Mouse (Mus musculus): Measurements from ENCODE around the gene Btbd16.
A peak's percentile ranks its signal among the peaks of the same experiment; 100 is the strongest.

The Btbd16 gene

DNA sequence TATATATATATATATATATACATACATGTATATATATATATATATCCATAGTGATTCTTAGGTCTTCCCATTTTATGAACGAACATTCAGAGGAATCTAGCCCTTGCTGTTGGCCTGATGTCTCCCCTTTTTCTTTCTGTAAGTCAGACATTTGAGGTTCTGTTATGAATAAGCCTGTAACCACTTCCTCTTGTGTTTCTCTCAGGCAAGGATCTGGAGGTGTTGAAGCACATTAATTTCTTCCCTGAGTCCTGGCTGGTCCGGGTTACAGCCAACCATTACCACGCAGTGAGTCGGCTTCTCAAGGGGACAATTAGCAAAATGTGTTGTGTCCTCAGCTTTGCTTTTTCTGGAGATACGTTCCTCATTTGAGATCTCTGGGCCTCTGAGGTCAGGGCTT, 44.9 kb downstream of the Btbd16 start:
- no peak for DNase-seq

DNA sequence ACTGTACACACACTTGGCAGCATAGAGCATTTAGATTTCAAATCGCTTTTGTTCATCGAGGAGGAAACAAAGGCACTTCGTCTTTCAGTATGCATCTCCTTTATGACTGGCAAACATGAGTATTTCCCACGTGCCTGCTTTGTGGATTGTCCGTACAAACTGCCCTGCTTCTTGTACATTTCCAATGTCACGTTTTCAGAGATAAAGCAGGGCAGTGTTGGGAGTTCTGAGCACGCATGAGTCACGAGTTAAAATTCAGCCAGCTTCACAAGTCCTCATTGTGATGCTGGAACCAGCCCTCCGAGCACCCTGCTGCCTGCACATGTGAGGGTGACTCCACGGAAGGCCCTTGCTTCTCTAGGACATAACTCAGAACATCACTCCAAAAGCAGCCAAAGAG, 45.8 kb downstream of the Btbd16 start:
- peak in 1 of 2 experiments; percentile 30 for DNase-seq

DNA sequence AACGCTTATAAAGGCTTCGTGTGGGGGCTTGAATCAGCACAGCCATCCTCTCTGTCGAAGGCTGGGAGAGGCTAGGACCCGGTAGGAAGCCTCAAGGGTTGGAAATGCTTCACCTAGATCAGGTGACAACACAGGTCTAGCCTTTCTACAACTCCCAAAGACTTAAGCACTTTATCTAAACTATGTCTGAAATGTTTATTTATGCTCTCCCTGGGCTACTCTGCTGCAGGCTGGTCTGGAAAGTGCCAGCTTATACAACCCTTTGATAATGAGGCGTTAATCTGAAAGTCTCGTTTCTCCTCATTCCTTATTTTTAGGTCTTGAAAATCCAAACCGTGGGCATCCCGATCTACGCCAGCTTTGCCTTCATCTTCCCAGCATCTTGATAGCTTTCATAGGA, 50.1 kb downstream of the Btbd16 start:
- no peak for DNase-seq

DNA sequence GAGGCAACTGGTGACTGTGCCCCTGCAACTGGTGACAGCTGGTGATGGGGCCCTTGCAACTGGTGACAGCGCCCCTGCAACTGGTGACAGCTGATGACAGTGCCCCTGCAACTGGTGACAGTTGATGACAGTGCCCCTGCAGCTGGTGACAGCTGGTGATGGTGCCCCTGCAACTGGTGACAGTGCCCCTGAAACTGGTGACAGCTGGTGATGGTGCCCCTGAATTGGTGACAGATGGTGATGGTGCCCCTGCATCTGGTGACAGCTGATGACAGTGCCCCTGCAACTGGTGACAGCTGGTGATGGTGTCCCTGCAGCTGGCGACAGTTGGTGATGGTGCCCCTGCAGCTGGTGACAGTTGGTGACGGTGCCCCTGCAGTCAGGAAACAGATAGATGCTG, 52.5 kb downstream of the Btbd16 start:
- DNase-seq = no peak

DNA sequence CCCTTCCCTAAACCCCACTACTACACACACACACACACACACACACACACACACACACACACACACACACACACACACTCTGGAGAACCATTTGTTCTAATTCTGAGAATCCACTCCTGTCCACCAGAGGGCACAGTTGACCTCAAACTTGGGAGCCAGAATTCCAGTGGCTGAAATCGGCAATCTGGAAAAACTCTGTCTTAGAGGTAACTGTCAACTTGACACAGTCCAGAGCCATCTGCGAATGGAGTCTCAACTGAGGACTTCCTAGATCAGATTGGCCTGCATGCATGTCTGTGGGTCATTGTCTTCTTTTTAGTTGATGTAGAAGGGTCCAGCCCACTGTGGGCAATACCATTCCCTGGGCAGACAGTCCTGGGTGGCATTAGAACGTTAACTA, 53.6 kb downstream of the Btbd16 start:
- DNase-seq = peak; percentile 59 to 81

DNA sequence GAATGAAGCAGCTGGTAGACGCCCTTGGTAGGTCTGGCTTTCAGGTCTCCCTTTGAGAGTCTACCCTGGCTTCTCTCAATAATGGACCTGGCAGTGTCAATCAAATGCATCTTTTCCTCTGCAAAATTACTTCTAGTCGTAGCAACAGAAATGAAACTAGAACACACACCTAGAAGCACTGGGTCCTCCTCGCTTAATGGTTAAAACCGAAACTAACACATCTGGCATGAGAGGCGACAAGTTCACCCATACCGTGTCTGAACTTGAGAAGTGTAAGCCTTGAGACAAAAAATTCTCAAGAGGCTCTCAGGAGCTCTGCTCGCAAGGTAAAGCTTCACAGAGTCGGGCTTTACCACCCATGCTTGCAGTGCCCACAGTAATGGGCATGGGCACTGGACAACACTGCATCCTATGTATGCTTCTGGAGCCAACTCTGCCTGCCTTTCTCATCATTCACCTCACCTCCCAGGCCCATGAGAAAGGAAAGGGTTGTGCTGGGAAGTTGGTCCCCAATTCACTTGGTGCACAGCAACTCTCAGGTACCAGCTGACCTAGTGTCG, 54.1 kb downstream of the Btbd16 start:
- DNase-seq = no peak

DNA sequence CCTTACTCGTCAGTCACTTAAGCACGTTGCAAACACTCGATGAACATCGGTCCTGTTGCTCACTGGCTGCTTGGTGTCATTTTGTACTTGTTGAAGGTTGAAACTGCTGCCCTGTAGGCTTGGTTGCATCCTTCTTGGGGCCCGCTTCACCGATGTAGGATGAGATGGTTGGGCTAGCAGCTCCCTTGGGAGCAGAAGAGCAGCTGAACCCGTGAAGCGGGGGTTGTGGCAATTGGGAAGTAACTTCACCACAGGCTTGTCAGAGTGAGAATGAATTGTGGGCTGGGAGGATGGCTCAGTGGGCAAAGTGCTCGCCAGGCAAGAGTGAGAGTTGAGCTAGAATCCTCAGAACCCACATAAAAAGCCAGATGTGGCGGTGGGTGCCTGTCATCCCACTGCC, 54.6 kb downstream of the Btbd16 start:
- no peak for DNase-seq

DNA sequence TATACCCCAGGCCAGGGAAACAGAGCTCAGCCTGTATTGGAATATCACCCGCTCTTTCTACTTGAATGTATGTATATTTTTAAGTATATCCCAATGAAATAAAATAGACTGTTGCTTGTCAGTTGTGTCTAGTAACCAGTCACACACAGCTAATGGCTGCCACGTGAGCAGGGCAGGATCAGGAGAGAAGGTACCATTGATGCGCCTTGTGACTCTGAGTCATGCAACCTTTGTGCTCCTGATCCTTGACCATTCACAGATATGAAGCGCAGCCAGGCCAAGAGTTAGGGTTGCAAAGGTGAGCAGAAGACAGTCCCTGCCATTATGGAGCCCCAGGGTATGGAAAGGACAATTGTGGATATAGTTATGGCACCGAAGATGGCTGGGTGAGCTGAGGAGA, 57.7 kb downstream of the Btbd16 start:
- peak; percentile 81 to 89 for DNase-seq

DNA sequence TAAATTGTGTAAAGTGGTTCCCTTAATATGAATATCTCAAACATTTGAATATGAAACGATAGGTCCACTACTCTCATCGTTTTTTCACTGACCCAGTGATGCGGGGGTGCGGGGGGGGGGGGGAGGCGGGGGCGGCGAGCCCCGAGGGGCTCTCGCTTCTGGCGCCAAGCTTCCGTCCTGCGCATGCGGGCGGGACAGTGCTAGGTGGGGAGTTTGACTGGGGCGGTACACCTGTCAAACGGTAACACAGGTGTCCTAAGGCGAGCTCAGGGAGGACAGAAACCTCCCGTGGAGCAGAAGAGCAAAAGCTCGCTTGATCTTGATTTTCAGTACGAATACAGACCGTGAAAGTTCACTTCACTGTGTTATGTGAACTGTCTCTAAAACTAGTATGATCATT, 60.4 kb downstream of the Btbd16 start:
- DNase-seq = peak; percentile 46 to 57

DNA sequence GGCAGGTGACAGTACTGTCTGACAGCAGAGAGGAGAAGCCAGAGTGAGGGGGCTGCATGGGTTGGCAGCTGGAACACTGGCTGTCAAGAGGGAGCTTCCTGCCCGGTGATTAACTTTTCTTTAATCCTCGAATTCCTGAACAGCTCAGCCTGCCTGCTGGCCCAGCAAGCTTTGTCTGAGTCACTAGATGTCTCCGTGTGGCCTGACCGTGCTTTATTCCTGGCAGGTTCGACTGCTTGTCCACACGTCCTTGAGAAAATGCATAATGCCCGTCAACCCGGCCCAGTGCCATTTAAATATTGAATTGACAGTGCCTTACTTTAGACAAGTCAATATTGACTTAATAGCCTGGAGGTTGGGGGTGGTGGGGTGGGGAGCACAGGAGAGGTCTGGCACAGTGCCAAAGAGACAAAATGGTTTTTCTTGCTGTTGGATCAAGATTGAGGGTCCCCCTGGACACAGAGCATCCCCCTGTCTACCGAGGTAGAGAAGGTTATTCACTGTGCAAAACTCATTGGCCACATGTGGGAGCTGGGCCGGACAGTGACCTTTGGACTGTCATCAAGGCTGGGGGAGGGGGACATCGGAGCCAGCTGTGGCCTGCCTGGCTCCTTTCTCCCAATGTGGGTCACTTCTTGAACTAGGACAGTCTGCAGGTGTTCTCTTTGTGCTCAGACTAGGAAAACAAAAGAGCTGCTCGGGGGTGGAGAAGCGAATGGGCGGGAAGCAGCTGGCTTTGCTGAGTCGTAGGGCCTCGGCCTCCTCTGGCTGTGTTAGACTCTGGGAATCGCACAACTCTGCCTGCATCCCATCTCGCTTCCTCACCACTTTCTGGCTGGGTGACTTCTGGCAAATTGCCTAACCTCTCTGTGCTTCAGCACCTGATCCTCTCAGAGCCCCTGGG, 61.3 kb downstream of the Btbd16 start:
- DNase-seq = peak; percentile 78 to 80

DNA sequence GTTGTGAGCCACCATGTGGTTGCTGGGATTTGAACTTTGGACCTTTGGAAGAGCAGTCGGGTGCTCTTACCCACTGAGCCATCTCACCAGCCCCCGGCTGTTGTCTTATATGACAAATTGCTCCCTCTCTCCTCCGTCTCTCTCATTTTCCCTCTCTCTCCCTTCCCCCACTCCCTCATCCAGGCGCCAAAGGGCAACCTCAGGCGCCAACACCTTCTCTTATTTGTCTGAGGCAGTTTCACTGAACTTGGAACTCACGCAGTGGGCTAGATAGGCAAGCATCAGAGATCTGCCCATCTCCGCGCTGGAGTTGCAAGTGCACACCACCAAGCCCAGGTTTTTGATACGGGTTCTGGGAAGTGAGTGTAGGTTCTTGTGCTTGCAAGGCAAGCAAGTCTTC, 62.2 kb downstream of the Btbd16 start:
- DNase-seq = peak; percentile 34 to 73

DNA sequence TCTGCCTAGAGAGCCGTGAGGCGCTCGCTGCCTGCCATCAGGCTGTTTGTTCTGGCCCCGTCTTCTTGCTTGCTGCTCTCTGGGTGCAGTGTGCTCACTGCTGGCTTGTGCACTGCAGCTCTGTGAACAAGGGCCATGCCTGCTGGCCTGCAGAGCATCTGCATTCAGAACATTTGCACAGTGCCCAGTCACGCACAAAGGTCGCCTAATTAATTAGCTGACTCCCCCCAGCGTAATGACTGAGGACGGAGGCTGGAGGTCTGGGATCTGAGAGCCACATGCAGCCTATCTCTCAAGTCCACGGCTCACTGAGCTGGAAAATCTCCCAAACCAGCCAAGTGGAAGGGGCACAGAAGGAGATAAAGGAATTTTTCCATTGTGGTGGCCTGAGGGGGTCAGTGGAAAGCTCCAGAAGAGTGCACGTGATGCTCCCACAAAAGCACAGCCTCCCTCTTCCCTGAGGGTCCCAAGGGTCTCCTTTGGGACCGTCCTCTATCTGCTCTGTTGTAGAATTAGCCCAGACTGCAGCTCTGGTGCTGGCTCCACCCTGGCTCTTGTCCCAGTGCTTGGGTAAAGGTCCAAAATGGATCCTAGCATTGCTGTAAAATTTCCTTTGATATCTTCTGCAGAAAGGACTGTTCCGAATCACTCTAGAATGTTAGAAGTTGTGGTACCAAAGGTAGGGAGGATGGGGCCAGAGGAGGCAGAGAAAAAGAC, 64.2 kb downstream of the Btbd16 start:
- DNase-seq = peak; percentile 86 to 95

DNA sequence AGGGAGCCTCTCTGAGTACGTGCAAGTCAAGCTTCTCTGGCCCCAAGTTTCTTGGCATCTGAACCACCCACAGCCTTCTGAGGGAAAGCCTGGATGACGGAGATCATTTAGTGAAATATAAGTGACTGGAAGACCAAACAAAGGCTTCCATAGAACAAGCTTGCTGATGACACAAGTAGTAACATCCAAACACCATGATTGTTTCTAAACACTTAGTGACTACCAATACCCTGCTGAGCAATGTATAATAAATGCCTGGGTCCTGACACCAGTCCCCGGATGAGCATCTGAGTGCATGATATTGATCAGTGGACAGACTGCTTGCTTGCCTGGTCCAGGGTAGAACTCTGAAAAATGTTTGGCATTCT, 64.8 kb downstream of the Btbd16 start:
- DNase-seq = no peak

DNA sequence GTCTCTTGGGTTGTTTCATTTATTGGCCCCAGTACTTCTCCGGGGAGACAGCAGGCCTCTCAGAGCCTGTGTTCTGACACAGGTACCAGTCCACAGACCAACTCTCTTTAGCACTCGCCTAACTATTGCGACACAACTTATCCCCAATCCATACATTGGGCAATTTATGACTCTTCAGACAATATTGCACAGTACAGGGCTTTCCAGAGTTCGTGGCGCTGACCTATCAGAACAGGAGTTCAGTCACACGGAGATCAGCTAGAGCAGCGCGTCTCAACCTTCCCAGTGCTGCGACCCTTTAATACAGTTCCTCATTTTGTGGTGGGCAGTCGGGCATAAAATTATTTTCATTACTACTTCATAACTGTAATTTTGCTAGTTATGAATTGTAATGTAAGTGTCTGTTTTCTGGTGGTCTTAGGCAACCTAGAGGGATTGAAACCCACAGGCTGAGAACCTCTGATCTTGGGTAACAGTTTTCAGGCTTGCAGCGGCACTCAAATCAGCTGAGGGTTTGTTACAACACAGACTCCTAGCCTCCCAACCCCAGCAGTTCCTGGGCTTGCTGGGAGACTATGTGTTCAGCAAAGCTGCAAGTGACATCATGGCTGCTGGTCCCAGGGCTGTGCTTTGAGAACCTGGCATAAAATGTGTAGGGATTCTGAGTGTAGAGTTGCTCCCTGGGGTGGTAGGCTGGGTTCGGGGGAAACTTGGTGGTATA, 65.7 kb downstream of the Btbd16 start:
- no peak for DNase-seq

DNA sequence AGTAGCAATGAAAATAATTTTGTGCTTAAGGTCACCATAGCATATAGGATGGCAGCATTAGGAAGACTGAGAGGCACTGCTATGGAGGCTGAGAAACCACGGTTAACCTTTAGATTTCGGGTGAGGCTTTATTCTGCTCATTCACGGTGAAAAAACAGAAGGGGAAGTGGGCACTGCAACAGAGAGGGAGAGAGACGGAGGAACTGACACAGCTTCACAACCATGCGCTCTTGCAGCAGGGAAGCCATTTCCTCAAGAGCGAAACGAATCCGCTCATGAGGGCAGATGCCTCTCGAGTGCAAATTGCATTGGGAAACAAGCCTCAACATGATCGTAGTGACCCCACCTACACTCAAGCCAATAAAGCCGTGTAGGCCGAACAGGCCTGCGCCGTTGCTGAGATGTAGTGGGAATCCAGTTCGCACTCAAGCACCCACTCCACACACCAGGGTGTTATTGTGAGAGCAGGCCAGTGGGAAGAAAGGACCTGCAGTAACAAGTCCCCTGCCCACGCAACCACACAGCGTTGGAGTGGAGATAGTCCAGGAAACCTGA, 73.4 kb downstream of the Btbd16 start:
- DNase-seq = no peak

DNA sequence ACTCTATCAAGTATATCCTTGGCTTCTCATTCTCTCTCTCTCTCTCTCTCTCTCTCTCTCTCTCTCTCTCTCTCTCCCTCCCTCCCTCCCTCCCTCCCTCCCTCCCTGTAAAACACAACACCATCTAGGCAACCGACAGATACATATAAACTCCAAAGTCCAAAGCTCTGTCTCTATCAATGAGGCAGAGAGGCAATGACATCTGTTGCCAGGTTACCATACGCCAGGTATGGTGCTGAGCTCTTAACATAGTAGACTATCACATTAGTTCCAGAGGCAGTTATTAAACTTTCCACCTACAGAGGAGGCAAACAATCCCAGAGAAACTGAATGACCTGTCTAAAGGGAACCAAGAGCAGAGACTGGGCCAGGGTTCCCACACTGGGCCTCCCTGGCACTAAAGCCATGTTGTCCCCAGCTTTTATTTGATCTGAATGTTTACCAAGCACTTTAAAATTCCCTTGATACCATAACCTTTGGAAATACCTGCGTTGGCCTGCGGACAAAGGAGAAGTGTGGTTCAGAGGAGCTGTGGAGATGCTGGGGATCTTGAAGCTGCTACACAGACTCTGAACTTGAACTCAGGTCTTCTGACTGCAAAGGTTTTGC, 80.9 kb downstream of the Btbd16 start:
- DNase-seq = no peak

DNA sequence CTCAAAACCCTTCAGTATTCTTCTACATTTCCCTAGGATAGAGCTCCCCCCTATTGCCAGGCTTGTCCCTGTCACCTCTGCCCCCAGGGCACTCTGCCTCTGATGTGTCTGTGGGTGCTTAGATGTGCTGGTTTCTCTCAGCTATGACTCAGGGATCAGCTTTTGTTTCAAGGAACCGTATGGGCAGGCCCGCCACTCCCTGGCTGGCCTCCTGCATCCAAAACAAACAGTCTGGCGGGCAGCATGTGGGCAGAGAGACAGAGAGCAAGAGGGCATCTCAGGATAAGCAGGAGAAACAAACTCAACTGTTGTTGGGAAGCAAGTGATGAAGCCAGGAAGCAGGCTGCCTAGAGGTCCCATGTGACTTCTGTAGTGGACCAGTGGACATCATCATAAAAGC, 81.8 kb downstream of the Btbd16 start:
- peak; percentile 41 to 67 for DNase-seq

DNA sequence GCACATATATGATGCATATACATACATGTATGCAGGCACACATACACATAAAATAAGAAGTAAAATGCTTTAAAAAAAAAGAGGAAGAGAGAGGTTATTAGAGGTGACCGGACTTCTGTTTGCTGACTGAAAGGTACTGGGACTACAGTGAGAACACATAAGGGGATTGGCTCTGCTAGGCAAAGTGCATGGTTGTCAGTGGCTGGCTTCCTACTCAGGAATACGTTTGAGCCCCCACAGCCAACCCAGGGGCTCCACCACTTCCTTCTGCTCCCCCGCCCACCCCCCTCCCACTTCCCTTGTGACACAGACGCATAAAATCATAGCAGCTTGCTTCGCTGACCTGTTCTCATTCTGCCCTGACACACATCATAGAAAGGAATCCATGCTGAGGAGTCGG, 84.1 kb downstream of the Btbd16 start:
- DNase-seq = no peak

DNA sequence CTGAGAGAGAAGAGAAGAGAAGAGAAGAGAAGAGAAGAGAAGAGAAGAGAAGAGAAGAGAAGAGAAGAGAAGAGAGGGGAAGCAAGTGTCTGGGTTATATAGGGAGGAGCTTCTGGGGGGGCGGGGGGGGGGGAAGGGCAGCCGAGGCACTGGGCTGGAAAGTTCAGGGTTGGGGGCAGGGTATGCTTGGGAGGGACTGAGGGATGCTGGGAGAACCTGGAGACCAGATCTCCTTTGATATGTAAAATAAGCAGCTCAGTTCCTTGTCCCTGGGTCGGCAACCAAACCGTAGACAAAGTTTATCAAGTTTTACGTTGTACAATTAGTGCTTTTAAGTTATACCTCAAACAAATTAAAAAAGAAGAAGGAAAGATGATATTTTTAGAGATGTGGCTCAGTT, 86.1 kb downstream of the Btbd16 start:
- no peak for DNase-seq

DNA sequence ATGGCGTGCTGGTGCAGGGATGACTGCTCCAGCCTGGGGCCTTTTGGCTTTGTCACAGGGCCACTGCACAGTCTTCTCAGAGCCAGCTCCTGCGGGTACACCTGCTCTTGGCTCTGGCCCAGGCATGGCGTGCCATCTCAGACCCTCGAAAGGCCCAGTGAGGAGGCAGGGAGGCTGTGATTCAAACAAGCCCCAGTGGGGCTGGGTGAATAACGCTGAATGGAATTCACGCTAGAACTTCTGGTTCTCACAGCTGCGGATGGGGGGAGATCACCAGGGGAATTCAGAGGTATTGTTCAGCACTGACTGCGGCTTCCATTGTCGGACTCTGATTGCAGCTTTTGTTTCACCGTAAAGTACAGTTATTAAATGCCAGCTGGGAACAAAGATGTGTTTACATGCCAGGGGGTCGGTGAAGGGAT, 86.9 kb downstream of the Btbd16 start:
- peak; percentile 26 to 68 for DNase-seq

DNA sequence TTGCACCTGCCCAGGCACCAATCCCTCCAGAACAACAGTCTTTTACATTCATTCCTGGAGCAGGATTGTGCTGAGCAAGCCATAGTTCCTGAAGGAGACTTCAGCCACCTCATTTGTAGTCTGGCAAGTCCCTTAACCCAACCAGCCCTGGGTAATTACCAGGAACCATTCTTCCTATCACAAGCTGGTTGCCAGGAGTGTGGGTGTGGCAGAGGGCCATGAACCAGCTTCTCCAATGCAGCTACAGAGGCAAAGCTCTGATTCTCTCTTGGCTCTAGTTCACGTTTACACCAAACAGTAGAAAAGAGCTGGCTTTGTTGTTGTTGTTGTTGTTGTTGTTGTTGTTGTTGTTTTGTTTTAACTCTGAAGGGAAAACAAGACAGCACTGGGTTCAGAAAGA, 88.6 kb downstream of the Btbd16 start:
- peak; percentile 25 to 56 for DNase-seq

DNA sequence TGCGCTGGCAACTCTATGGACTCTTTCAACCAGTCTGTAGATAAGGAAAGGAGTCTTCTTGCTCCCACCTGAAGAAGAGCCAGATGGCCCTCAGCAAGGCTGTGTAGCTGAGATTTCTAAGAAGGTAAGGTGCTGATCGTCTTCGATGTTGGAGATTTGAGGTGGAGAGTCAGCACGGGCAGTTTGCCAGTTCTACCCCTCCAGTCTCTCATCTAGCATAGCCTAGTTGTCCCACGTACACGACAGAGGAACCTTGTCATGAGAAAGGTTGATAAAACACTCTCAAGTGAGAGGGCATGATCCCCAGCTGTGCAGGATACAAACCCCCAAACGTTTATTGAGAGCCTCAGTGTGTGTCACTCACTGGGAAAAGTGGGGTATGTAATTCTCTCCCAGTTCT, 90.8 kb downstream of the Btbd16 start:
- DNase-seq = no peak
